Mouse (Mus musculus) E14TG2a.4 (cell line): Measurements from ENCODE around the gene Mxd4.

ENCODE experiments used
- CTCF ChIP-seq: conservative IDR thresholded peaks from 2 replicates; pipeline ENCODE4 v1.5.1; 2014; ENCODE audit warnings: low read length
- NANOG ChIP-seq: IDR thresholded peaks from 2 replicates; pipeline ENCODE4 v1.6.1; 2014; ENCODE audit warnings: borderline replicate concordance, low read length, mixed read lengths

DNA sequence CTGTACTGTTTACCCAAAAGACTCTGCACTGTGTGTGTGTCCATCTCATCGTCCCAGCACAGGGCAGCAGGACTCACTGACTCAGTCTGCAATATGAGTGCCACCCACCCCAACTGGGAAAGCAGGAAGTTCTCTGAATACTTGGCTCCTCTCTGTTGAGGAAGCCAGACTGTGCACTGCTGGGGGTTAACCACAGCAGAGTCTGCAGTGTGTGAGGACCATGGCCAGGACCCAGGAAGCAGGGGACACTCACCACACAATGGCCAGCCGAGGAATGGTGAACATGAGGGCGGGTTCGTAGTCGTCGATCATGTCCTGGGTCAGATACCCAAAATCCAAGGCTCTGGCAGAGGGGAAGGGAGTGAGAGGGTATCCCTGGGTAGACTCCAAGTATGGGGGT lies 44.4 kb upstream of the Mxd4 start:
- TF ChIP-seq CTCF (no peak), NANOG (no peak)
